Mouse (Mus musculus) gastrocnemius, postnatal 25 days (tissue): ENCODE data around the gene AI481877. TPM values are rescaled to one million over a fixed set of nuclear protein-coding genes. Genes with fewer than 3 reads are reported as not detected.

Experiments used
- DNase-seq: peaks from one replicate; pipeline ENCODE4 v3.0.0; 2022
- total RNA-seq, 2 experiments: library from RNA; stranded (reverse); gene quantifications; 1 replicate in 1 of 2; 2 replicates in 1 of 2; pipeline ENCODE4 v1.2.3; 2021

Gene AI481877
- total RNA-seq, 2 experiments from 2014 or later = not detected

- peak; percentile 70 for DNase-seq
These were observed 103.6 kb downstream of the AI481877 start, which contains the start of gene Gng10 for GRCm38 (mm10) chr4:59034918-59035785. Gng10 (plus strand) TSS chr4:59035088.

- no peak for DNase-seq
These were observed 104.4 kb downstream of the AI481877 start for GRCm38 (mm10) chr4:59034325-59034917.

- no peak for DNase-seq
These were observed 121.9 kb downstream of the AI481877 start for GRCm38 (mm10) chr4:59016922-59017321.

GRCm38 (mm10) chr4:59015181-59015580 lies 123.6 kb downstream of the AI481877 start:
- DNase-seq = no peak

- DNase-seq = no peak
These were observed 127.3 kb downstream of the AI481877 start for GRCm38 (mm10) chr4:59011446-59011845.

- no peak for DNase-seq
These were observed 129.1 kb downstream of the AI481877 start for GRCm38 (mm10) chr4:59009696-59010095.

GRCm38 (mm10) chr4:59009186-59009585 lies 129.6 kb downstream of the AI481877 start:
- no peak for DNase-seq

- no peak for DNase-seq
These were observed 130.8 kb downstream of the AI481877 start for GRCm38 (mm10) chr4:59007974-59008373.

GRCm38 (mm10) chr4:59007016-59007415 lies 131.8 kb downstream of the AI481877 start:
- no peak for DNase-seq

- DNase-seq = no peak
These were observed 132.6 kb downstream of the AI481877 start for GRCm38 (mm10) chr4:59006211-59006610.

GRCm38 (mm10) chr4:59003806-59004200 lies 135.0 kb downstream of the AI481877 start:
- no peak for DNase-seq

- DNase-seq = peak; percentile 91
These were observed 135.6 kb downstream of the AI481877 start, which contains the start of gene Gm20503 for GRCm38 (mm10) chr4:59002948-59003805. Gm20503 (plus strand) TSS chr4:59003210.

GRCm38 (mm10) chr4:59000614-59001013 lies 138.2 kb downstream of the AI481877 start:
- DNase-seq = no peak

GRCm38 (mm10) chr4:58999686-59000085 lies 139.1 kb downstream of the AI481877 start:
- DNase-seq = peak; percentile 33

GRCm38 (mm10) chr4:58998688-58999087 lies 140.1 kb downstream of the AI481877 start:
- DNase-seq = no peak

GRCm38 (mm10) chr4:58997081-58997480 lies 141.7 kb downstream of the AI481877 start:
- no peak for DNase-seq

- no peak for DNase-seq
These were observed 143.5 kb downstream of the AI481877 start for GRCm38 (mm10) chr4:58995251-58995693.

GRCm38 (mm10) chr4:58994762-58995161 lies 144.0 kb downstream of the AI481877 start, which contains the start of gene Dnajc25:
Dnajc25 (plus strand) TSS chr4:58995062.
- no peak for DNase-seq
